Mouse (Mus musculus): ENCODE measurements around the gene Fkbp1b.

DNA sequence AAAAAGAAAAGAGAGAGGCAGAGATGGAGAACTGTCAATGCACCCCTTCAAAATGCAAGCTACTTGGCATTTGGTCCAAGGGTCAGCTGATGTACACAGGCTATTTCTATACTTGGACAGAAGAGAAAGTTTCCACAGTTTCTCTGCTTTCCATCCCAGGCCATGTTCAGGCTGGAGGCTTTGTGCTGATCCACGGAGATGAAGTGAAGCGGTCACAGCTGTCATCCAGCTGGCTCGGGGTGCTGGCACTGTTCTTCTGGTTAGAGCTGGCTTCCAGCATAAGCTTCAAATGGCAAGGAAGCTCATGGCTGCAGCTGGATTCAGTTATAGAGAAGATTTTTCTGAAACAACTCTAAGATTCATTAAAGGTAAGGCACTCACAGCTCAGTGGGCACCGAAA is 27.8 kb downstream of the Fkbp1b start:
- TF ChIP-seq POLR2A (IDR thresholded peaks at IDR 0.05; ENCODE audit: control insufficient read depth, low read depth, low read length): no peak
- no peak for TF ChIP-seq CTCF (IDR thresholded peaks at IDR 0.05; ENCODE audit: control insufficient read depth, insufficient read depth, insufficient replicate concordance, low read depth, low read length)
